Mouse (Mus musculus) liver, adult 2 months (tissue): ENCODE measurements around the gene Yy1.

Experiments used
- CTCF ChIP-seq: fragments of 200-500 bp; IDR thresholded peaks from 2 replicates; pipeline ENCODE4 v1.5.1; 2011; ENCODE audit warnings: low read depth, low read length, control low read depth
- POLR2A ChIP-seq: fragments of 200-500 bp; IDR thresholded peaks from 2 replicates; pipeline ENCODE4 v1.6.1; 2011; ENCODE audit warnings: low read length, control low read depth; ENCODE audit not compliant: insufficient read depth; ENCODE audit errors: extremely low read depth

DNA sequence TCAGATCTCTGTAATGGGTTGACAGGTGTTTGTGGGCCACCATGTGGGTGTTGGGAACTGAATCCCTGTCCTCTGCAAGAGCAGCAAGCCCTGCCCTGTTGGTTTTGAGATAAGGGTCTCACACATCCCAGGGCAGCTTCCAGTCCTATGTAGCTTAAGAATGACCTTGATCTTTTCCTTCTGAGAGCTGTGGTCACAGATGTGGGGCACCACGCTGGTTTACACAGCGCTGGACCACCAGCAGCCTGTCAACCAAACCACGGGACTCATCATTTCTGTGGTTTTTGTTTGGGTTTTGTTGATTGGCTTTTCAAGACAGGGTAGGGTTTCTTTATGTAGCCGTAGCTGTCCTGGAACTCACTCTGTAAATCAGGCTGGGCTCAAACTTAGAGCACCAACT is 7.6 kb upstream of the Yy1 start:
- TF ChIP-seq CTCF (no peak), POLR2A (no peak)
